Mouse (Mus musculus) ES-E14 (cell line): ENCODE data around the gene Pkp3.

Experiments
- CHD2 ChIP-seq: IDR thresholded peaks from 2 replicates; pipeline ENCODE4 v1.6.1; 2014; ENCODE audit warnings: mild to moderate bottlenecking, low read depth, low read length, inconsistent platforms
- HCFC1 ChIP-seq: IDR thresholded peaks from 2 replicates; pipeline ENCODE4 v1.6.1; 2012; ENCODE audit warnings: low read length, inconsistent platforms, borderline replicate concordance; ENCODE audit not compliant: insufficient read depth
- ZC3H11A ChIP-seq: IDR thresholded peaks from 2 replicates; pipeline ENCODE4 v1.6.1; 2012; ENCODE audit warnings: low read depth, mild to moderate bottlenecking, inconsistent platforms, low read length, borderline replicate concordance
- ZNF384 ChIP-seq: IDR thresholded peaks from 2 replicates; pipeline ENCODE4 v1.6.1; 2012; ENCODE audit warnings: low read depth, low read length, inconsistent platforms

GRCm38 (mm10) chr7:141042539-141042938, 35.5 kb upstream of the Pkp3 start:
- TF ChIP-seq CHD2: no peak
- TF ChIP-seq ZNF384: no peak
- no peak for TF ChIP-seq ZC3H11A
- no peak for TF ChIP-seq HCFC1
